Mouse (Mus musculus) heart, embryonic 16.5 days (tissue): Measurements from ENCODE around the gene Ugt2b38. TPM values are rescaled to one million over a fixed set of nuclear protein-coding genes. Genes with fewer than 3 reads are reported as not detected.
"Not testable (repeated sequence)": the region's sequence is repeated elsewhere in the genome, so short reads cannot be mapped to it uniquely, and the experiment has no call there.

Experiments
- ATAC-seq: fragments of 200-750 bp; cut with Nextera tagmentation; replicated peaks from 2 replicates; pipeline ENCODE4 v1.8.0; 2017; ENCODE audit warnings: moderate number of reproducible peaks; ENCODE audit not compliant: insufficient read depth, low FRiP score; ENCODE audit errors: extremely low read depth
- H3K27ac ChIP-seq: fragments of 300-500 bp; sonication (generic); 2 replicates; pipeline ENCODE4 v1.5.1; 2014; ENCODE audit warnings: mild to moderate bottlenecking, low read length, control low read depth, moderate library complexity
- H3K27me3 ChIP-seq: fragments of 300-500 bp; sonication (generic); 2 replicates; pipeline ENCODE4 v1.6.1; 2014; ENCODE audit warnings: low read length, mixed read lengths; ENCODE audit not compliant: control insufficient read depth, insufficient read depth
- H3K36me3 ChIP-seq: fragments of 300-500 bp; sonication (generic); 2 replicates; pipeline ENCODE4 v1.6.1; 2014; ENCODE audit not compliant: control insufficient read depth, insufficient read depth
- H3K4me1 ChIP-seq: fragments of 300-500 bp; sonication (generic); 2 replicates; pipeline ENCODE4 v1.6.1; 2014; ENCODE audit warnings: low read length, mixed read lengths; ENCODE audit not compliant: control insufficient read depth, insufficient read depth
- H3K4me2 ChIP-seq: fragments of 300-500 bp; sonication (generic); 2 replicates; pipeline ENCODE4 v1.6.1; 2014; ENCODE audit warnings: low read depth, mild to moderate bottlenecking, control low read depth, low read length
- H3K4me3 ChIP-seq: fragments of 300-500 bp; sonication (generic); 2 replicates; pipeline ENCODE4 v1.5.1; 2014; ENCODE audit warnings: mild to moderate bottlenecking, control low read depth, low read length
- H3K9ac ChIP-seq: fragments of 300-500 bp; sonication (generic); 2 replicates; pipeline ENCODE4 v1.6.1; 2014; ENCODE audit warnings: low read length, control low read depth
- H3K9me3 ChIP-seq: fragments of 300-500 bp; sonication (generic); replicated peaks from 2 replicates; pipeline ENCODE4 v1.6.1; 2016; ENCODE audit warnings: low read length; ENCODE audit not compliant: control insufficient read depth
- WGBS: fragments of 180-500 bp; shearing (Covaris S2); extraction: QIAGEN DNeasy Blood & Tissue Kit; methylation state at CpG from one replicate; pipeline ENCODE4 v1.1.7; 2014; 5-methylcytosine and 5-hydroxymethylcytosine counted together
- polyA plus RNA-seq: library from polyadenylated mRNA; unstranded; fragments of >200 nt; fragmentation: Nextera tagmentation; extraction: Ambion mirVana; gene quantifications from 2 replicates; pipeline ENCODE4 v1.2.1, GENCODE M21; 2015

Ugt2b38 gene
- polyA plus RNA-seq, 1 experiment from 2014 or later, result not detected

DNA sequence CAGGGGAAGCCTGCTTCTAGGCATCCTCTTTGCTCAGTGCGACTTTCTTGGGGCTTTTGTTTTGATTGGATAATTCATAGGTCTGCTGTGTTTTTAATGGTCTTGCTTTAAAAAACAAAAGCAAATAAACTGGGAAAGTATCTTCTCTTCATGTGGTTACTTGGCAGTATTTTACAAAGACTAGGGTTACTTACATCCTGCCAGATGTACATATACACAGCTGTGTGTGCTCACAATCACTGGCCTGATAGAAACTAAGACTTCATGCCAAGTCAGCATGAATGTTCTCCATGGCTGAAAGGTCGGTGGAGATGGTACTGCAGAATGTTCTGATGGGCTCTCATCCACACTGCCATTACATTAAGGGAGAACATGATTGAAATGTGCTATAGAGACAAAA, 33.2 kb downstream of the Ugt2b38 start:
- Histone ChIP-seq H3K9me3 (no peaks in the 10 kb centered on the region), H3K36me3 (no peaks in the 10 kb centered on the region), H3K27me3 (no peaks in the 10 kb centered on the region), H3K9ac (no peak overlapping the region), H3K4me3 (no peak overlapping the region), H3K27ac (no peak overlapping the region), H3K4me1 (no peaks in the 10 kb centered on the region), H3K4me2 (no peak overlapping the region)
- ATAC-seq, result no peak
- WGBS, result 71% methylated on average over 2 of the region's 2 CpGs

DNA sequence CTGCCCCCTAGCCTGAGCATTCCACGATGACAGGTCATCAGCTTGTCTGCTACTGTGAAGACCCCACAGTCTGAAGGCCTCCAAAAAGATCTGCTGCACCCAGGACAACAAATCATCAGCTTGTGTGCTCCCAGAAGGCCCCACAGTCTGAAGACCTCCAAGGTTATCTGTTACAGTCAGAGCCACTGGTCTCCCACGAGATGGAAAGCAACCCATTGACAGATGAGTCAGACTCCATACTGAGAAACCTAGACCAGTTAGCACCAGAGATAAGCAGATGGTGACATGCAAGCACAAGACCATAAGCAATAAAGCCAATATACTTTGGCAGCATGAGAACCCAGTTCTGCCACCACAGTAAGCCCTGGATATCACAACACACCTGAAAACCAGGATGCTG, 43.8 kb downstream of the Ugt2b38 start:
- no peak for ATAC-seq
- H3K36me3 ChIP-seq, result no peaks in the 10 kb centered on the region
- H3K9me3 ChIP-seq, result no peaks in the 10 kb centered on the region
- H3K27me3 ChIP-seq, result no peaks in the 10 kb centered on the region
- H3K4me1 ChIP-seq, result no peaks in the 10 kb centered on the region
- H3K9ac ChIP-seq, result no peak overlapping the region
- WGBS, result 58% methylated on average over 2 of the region's 2 CpGs
- no peak overlapping the region for H3K27ac ChIP-seq
- no peak overlapping the region for H3K4me3 ChIP-seq
- H3K4me2 ChIP-seq, result no peak overlapping the region

DNA sequence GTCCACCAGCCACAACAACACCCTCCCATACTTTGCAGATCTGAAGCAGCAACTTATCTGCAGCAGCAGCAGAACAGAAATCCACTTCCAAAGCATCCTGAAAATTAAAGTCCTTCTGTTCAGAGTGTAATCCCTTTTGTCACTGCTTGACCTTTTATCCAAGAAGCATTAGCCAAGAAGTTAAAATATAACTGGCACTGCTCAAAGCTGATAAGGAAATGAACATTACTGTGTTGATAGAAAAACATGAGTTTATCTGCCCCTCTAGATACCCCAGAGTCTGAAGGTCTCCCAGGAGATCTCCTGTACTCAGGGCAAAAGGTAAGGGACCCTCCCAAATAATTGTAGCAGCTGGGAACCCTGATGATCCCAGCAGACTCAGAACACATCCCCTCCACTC, 44.2 kb downstream of the Ugt2b38 start:
- Histone ChIP-seq H3K4me1 (no peaks in the 10 kb centered on the region), H3K9ac (no peak overlapping the region), H3K4me3 (no peak overlapping the region), H3K36me3 (no peaks in the 10 kb centered on the region), H3K4me2 (no peak overlapping the region), H3K27ac (no peak overlapping the region), H3K27me3 (no peaks in the 10 kb centered on the region), H3K9me3 (no peaks in the 10 kb centered on the region)
- ATAC-seq, result no peak

DNA sequence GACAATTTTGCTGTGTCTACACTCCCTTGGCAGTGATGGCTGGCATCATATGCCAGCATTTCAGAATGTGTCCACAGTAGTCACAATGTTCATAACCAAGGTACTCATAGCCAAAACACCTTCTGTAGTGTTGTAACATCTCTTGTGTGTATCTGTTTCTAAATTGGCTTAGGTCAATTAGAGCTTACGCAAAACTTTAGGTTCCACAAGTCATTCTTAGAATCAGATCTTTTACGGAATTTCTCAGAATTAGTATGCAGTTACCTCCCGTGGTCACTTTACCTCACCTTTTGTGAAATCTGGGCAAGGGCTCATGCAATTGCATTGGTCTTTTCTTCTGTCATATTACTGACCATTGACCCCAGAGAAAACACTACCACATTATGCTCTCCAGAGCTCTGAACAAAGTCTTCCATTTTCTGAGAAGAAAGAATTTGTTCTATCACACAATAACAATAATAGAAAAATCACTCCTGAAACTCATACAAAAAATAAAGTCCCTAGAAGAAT, 48.1 kb downstream of the Ugt2b38 start:
- no peak for ATAC-seq
- no peaks in the 10 kb centered on the region for H3K4me1 ChIP-seq
- no peaks in the 10 kb centered on the region for H3K36me3 ChIP-seq
- H3K27ac ChIP-seq, result no peak overlapping the region
- H3K9me3 ChIP-seq, result no peaks in the 10 kb centered on the region
- H3K27me3 ChIP-seq, result no peaks in the 10 kb centered on the region
- H3K4me3 ChIP-seq, result no peak overlapping the region
- H3K9ac ChIP-seq, result no peak overlapping the region
- H3K4me2 ChIP-seq, result no peak overlapping the region
- WGBS, result 85% methylated on average over 3 of the region's 3 CpGs

DNA sequence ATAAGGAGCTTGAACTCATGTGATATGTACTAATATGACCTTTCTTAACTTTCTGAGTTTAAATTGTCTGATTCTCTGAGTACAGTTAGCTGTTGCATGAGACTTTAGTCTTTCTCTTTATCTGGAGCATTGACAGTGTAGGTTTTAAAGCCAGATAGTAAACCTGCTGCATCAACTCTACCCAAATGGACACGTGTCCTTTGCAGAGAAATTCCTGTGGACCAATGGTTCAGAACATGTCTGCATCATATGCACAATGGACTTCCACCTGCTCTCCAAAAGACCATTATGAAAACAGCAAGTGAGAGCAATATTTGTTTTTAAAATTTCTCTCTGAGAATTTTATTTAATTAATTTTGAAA, 50.5 kb downstream of the Ugt2b38 start:
- Histone ChIP-seq H3K4me2 (no peak overlapping the region), H3K27me3 (no peaks in the 10 kb centered on the region), H3K9ac (no peak overlapping the region), H3K4me3 (no peak overlapping the region), H3K4me1 (no peaks in the 10 kb centered on the region), H3K9me3 (no peaks in the 10 kb centered on the region), H3K27ac (no peak overlapping the region), H3K36me3 (no peaks in the 10 kb centered on the region)
- no peak for ATAC-seq
- WGBS, result 57% methylated on average over 1 of the region's 1 CpGs

DNA sequence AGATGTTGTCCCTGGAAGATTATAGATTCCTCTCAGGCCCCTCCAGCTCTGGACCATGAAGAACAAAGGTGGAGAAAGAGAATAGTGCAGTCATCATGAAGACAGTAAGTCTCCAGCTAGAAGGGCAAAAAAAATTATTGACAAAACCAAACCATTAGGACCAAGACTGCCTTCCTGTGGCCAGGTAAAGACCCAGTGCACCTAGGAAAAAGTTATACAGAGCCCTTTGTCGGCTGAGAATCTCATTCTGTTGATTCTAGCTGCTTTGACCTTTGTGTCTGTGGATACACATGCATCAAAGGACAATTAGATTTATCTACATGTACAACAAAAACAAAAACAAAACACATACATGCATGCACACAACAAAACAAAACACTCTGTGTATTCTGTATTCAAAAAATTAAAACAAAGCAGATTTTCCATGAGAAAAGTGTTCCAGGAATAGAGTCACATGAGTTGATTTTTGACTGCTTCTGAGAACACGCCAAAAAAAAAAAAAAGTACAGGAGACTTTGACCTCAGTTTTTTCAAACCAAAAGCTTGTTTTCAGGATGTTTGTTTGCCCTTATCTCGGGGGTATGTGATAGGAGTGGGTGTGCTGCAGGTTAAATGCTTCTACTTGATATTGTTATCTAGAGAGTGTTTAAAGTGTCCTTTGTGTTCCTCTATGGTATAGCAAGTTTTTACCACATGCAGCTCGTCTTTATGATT, 51.1 kb downstream of the Ugt2b38 start:
- H3K4me2 ChIP-seq, ATAC-seq, H3K9ac ChIP-seq, H3K9me3 ChIP-seq, H3K36me3 ChIP-seq, H3K4me1 ChIP-seq, H3K27ac ChIP-seq, H3K4me3 ChIP-seq, H3K27me3 ChIP-seq: not testable (repeated sequence)
- 43% methylated on average over 4 of the region's 4 CpGs for WGBS

Other genes with a start within 250 kb of the Ugt2b38 start
- not detected in 2 replicates for gene Ugt2b37, start 169.4 kb downstream of the Ugt2b38 start, polyA plus RNA-seq
- gene Ugt2a3, start 87.0 kb downstream of the Ugt2b38 start, polyA plus RNA-seq, result not detected in 2 replicates
- not detected in 2 replicates for gene Ugt2a2, start 58.1 kb upstream of the Ugt2b38 start, polyA plus RNA-seq
- not detected in 2 replicates for gene Gm43638, start 62.6 kb upstream of the Ugt2b38 start, polyA plus RNA-seq
- gene Ugt2a1, start 66.7 kb upstream of the Ugt2b38 start, polyA plus RNA-seq, result not detected in 2 replicates
- 0.26 TPM in 1 of 2 replicates, not detected in the other for gene Sult1b1, start 114.0 kb upstream of the Ugt2b38 start, polyA plus RNA-seq
- gene Sult1d1, start 144.8 kb upstream of the Ugt2b38 start, polyA plus RNA-seq, result 0.25 TPM in 1 of 2 replicates, not detected in the other
- gene Sult1e1, start 167.4 kb upstream of the Ugt2b38 start, polyA plus RNA-seq, result not detected in 2 replicates
- not detected in 2 replicates for gene Csn1s1, start 242.0 kb upstream of the Ugt2b38 start, polyA plus RNA-seq